Mouse (Mus musculus): ENCODE results near the gene Plch2. TPM values are rescaled to one million over a fixed set of nuclear protein-coding genes. Genes with fewer than 3 reads are reported as not detected.

The Plch2 gene
- polyA plus RNA-seq, 1 experiment from 2014 or later: 0.43 TPM

- Histone ChIP-seq H3K4me3 (ENCODE audit: low read depth, low read length) (no peak overlapping the region), H3K4me2 (no peak overlapping the region), H3K4me1 (replicated peaks; ENCODE audit: control insufficient read depth, insufficient read depth, low read length) (peaks cover 7% of the 10 kb centered on the region), H3K9ac (ENCODE audit: low read depth, low read length) (no peak overlapping the region), H3K9me3 (ENCODE audit: control insufficient read depth, low read length) (no peaks in the 10 kb centered on the region), H3K36me3 (ENCODE audit: control insufficient read depth, insufficient read depth, low read length) (peaks cover 8% of the 10 kb centered on the region; the same call in 1 of the 2 replicates), H3K27me3 (replicated peaks; ENCODE audit: control insufficient read depth, insufficient read depth, low read length) (no peaks in the 10 kb centered on the region), H3K27ac (ENCODE audit: low read depth, low read length) (no peak overlapping the region)
- DNase-seq (ENCODE audit: low spot score) (no peak), ATAC-seq (replicated peaks; ENCODE audit: low FRiP score) (no peak)
- 88% methylated on average over 13 of the region's 13 CpGs for WGBS
These were observed 34.3 kb upstream of the Plch2 start for GRCm38 (mm10) chr4:155090688-155091449.

- WGBS: 88% methylated on average over 4 of the region's 4 CpGs
- no peak for ATAC-seq (replicated peaks; ENCODE audit: low FRiP score)
- no peaks in the 10 kb centered on the region for H3K9me3 ChIP-seq (ENCODE audit: control insufficient read depth, low read length)
These were observed 33.6 kb upstream of the Plch2 start for GRCm38 (mm10) chr4:155090147-155090546.

GRCm38 (mm10) chr4:155089241-155089640 lies 32.7 kb upstream of the Plch2 start:
- Histone ChIP-seq H3K27me3 (replicated peaks; ENCODE audit: control insufficient read depth, insufficient read depth, low read length) (no peaks in the 10 kb centered on the region), H3K36me3 (ENCODE audit: control insufficient read depth, insufficient read depth, low read length) (peaks cover 9% of the 10 kb centered on the region; the same call in 1 of the 2 replicates), H3K27ac (ENCODE audit: low read depth, low read length) (no peak overlapping the region), H3K4me2 (no peak overlapping the region), H3K4me1 (replicated peaks; ENCODE audit: control insufficient read depth, insufficient read depth, low read length) (peaks cover 16% of the 10 kb centered on the region), H3K4me3 (ENCODE audit: low read depth, low read length) (no peak overlapping the region), H3K9ac (ENCODE audit: low read depth, low read length) (no peak overlapping the region), H3K9me3 (ENCODE audit: control insufficient read depth, low read length) (no peaks in the 10 kb centered on the region)
- 87% methylated on average over 5 of the region's 5 CpGs for WGBS
- DNase-seq (ENCODE audit: low spot score): no peak
- no peak for ATAC-seq (replicated peaks; ENCODE audit: low FRiP score)

More at GRCm38 (mm10) chr4:155090147-155090546, 33.6 kb upstream of the Plch2 start:
- no peak for DNase-seq (ENCODE audit: low spot score)
- Histone ChIP-seq H3K4me1 (replicated peaks; ENCODE audit: control insufficient read depth, insufficient read depth, low read length) (peaks cover 8% of the 10 kb centered on the region), H3K36me3 (ENCODE audit: control insufficient read depth, insufficient read depth, low read length) (peaks cover 8% of the 10 kb centered on the region; the same call in 1 of the 2 replicates), H3K27ac (ENCODE audit: low read depth, low read length) (no peak overlapping the region), H3K9ac (ENCODE audit: low read depth, low read length) (no peak overlapping the region), H3K27me3 (replicated peaks; ENCODE audit: control insufficient read depth, insufficient read depth, low read length) (no peaks in the 10 kb centered on the region), H3K4me3 (ENCODE audit: low read depth, low read length) (no peak overlapping the region), H3K4me2 (no peak overlapping the region)

GRCm38 (mm10) chr4:155086108-155087024 lies 29.8 kb upstream of the Plch2 start, which contains the start of the genes Rer1 and Morn1:
Gene Rer1 (minus strand): TSS chr4:155086382.
Gene Morn1 (plus strand): TSS chr4:155086577.
- Histone ChIP-seq H3K4me3 (ENCODE audit: low read depth, low read length) (peak within 1 kb of the TSS; percentile 96), H3K9me3 (ENCODE audit: control insufficient read depth, low read length) (no peaks in the 10 kb centered on the region), H3K4me1 (replicated peaks; ENCODE audit: control insufficient read depth, insufficient read depth, low read length) (peaks cover 25% of the 10 kb centered on the region), H3K9ac (ENCODE audit: low read depth, low read length) (peak within 1 kb of the TSS; percentile 92), H3K36me3 (ENCODE audit: control insufficient read depth, insufficient read depth, low read length) (peaks cover 13% of the 10 kb centered on the region), H3K27me3 (replicated peaks; ENCODE audit: control insufficient read depth, insufficient read depth, low read length) (no peaks in the 10 kb centered on the region), H3K27ac (ENCODE audit: low read depth, low read length) (peak within 1 kb of the TSS; percentile 95), H3K4me2 (peak within 1 kb of the TSS; percentile 93)
- under 1% methylated on average over 84 of the region's 85 CpGs for WGBS
- peak; percentile 100 for DNase-seq (ENCODE audit: low spot score)
- peak; percentile 97 for ATAC-seq (replicated peaks; ENCODE audit: low FRiP score)

GRCm38 (mm10) chr4:155085206-155086107 lies 28.9 kb upstream of the Plch2 start:
- peak overlapping the region; percentile 80 for H3K4me2 ChIP-seq
- peak overlapping the region; percentile 92 for H3K9ac ChIP-seq (ENCODE audit: low read depth, low read length)
- H3K4me1 ChIP-seq (replicated peaks; ENCODE audit: control insufficient read depth, insufficient read depth, low read length): peaks cover 25% of the 10 kb centered on the region
- peak overlapping the region; percentile 96 for H3K4me3 ChIP-seq (ENCODE audit: low read depth, low read length)
- peaks cover 16% of the 10 kb centered on the region for H3K36me3 ChIP-seq (ENCODE audit: control insufficient read depth, insufficient read depth, low read length)
- H3K27me3 ChIP-seq (replicated peaks; ENCODE audit: control insufficient read depth, insufficient read depth, low read length): no peaks in the 10 kb centered on the region
- WGBS: 5% methylated on average over 35 of the region's 35 CpGs
- peak overlapping the region; percentile 95 for H3K27ac ChIP-seq (ENCODE audit: low read depth, low read length)
- ATAC-seq (replicated peaks; ENCODE audit: low FRiP score) (peak; percentile 21), DNase-seq (ENCODE audit: low spot score) (peak; percentile 50)
- no peaks in the 10 kb centered on the region for H3K9me3 ChIP-seq (ENCODE audit: control insufficient read depth, low read length)

- Histone ChIP-seq H3K36me3 (ENCODE audit: control insufficient read depth, insufficient read depth, low read length) (peaks cover 17% of the 10 kb centered on the region), H3K4me3 (ENCODE audit: low read depth, low read length) (peak overlapping the region; percentile 96)
These were observed 27.8 kb upstream of the Plch2 start for GRCm38 (mm10) chr4:155084351-155084750.

GRCm38 (mm10) chr4:155083553-155083952 lies 27.0 kb upstream of the Plch2 start:
- Histone ChIP-seq H3K27ac (ENCODE audit: low read depth, low read length) (no peak overlapping the region; the same call in 1 of the 2 replicates), H3K4me3 (ENCODE audit: low read depth, low read length) (no peak overlapping the region), H3K36me3 (ENCODE audit: control insufficient read depth, insufficient read depth, low read length) (peaks cover 17% of the 10 kb centered on the region), H3K27me3 (replicated peaks; ENCODE audit: control insufficient read depth, insufficient read depth, low read length) (no peaks in the 10 kb centered on the region), H3K4me1 (replicated peaks; ENCODE audit: control insufficient read depth, insufficient read depth, low read length) (peaks cover 25% of the 10 kb centered on the region), H3K9ac (ENCODE audit: low read depth, low read length) (no peak overlapping the region), H3K9me3 (ENCODE audit: control insufficient read depth, low read length) (no peaks in the 10 kb centered on the region), H3K4me2 (0 out of 2 replicates have a peak overlapping the region, but pooled peaks have one; percentile 7)
- ATAC-seq (replicated peaks; ENCODE audit: low FRiP score) (no peak), DNase-seq (ENCODE audit: low spot score) (no peak)
- 87% methylated on average over 4 of the region's 4 CpGs for WGBS

More at GRCm38 (mm10) chr4:155084351-155084750, 27.8 kb upstream of the Plch2 start:
- peak overlapping the region; percentile 16; the same call in 1 of the 2 replicates for H3K27ac ChIP-seq (ENCODE audit: low read depth, low read length)
- DNase-seq (ENCODE audit: low spot score): no peak
- 88% methylated on average over 7 of the region's 7 CpGs for WGBS
- H3K9ac ChIP-seq (ENCODE audit: low read depth, low read length): 0 out of 2 replicates have a peak overlapping the region, but pooled peaks have one; percentile 23
- peak overlapping the region; percentile 80 for H3K4me2 ChIP-seq
- no peaks in the 10 kb centered on the region for H3K9me3 ChIP-seq (ENCODE audit: control insufficient read depth, low read length)
- H3K27me3 ChIP-seq (replicated peaks; ENCODE audit: control insufficient read depth, insufficient read depth, low read length): no peaks in the 10 kb centered on the region
- ATAC-seq (replicated peaks; ENCODE audit: low FRiP score): no peak
- peaks cover 25% of the 10 kb centered on the region for H3K4me1 ChIP-seq (replicated peaks; ENCODE audit: control insufficient read depth, insufficient read depth, low read length)
